Mouse (Mus musculus) liver, embryonic 14.5 days (tissue): ENCODE results near the gene Ajm1.

ENCODE experiments used
- CTCF ChIP-seq: IDR thresholded peaks from 2 replicates; pipeline ENCODE4 v1.5.1; 2016; ENCODE audit warnings: antibody characterized with exemption, low read depth, control low read depth
- EP300 ChIP-seq: IDR thresholded peaks from 2 replicates; pipeline ENCODE4 v1.6.1; 2016; ENCODE audit warnings: antibody characterized with exemption, low read depth

DNA sequence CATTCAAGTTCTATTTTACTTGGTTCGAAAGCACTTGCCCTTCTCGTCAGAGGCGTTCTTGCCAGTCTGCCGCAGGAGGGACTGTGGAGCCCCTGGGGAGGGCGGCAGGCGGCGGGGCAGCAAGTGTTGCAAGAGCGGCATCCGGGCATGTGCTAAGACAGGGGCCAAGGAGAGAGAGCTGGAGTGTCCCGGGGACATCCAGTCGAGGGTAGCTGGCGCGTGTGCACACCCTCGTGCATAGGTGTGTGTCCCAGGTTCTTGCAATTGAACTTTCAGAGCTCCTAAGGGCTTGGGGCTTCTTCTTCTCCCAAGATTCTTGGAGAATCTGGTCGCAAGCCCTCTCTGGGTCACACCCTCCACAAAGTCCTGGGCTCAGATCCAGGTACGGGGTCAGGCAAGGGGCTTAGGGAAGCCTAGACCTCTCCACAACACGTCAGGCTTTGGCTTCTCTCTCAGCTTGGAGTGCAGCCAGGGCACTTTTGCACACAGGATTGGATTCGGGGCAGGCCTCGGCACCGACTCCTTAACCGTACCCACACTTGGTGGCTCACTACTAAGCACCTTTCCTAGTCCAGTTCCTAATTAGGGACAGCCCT is 6.0 kb downstream of the Ajm1 start:
- TF ChIP-seq EP300 (no peak), CTCF (no peak)
